Mouse (Mus musculus): Measurements from ENCODE around the gene Ptprs. TPM values are rescaled to one million over a fixed set of nuclear protein-coding genes. Genes with fewer than 3 reads are reported as not detected.

Gene Ptprs
- 294 and 314 TPM in 2 replicates for polyA plus RNA-seq (2016; fragmentation: Nextera tagmentation; extraction: Ambion mirVana)

- ATAC-seq (ENCODE audit: low FRiP score, low read depth): peak; percentile 77
- peak within 1 kb of the TSS; percentile 97 for H3K4me2 ChIP-seq (replicated peaks)
- H3K27ac ChIP-seq: peak within 1 kb of the TSS; percentile 89
- H3K4me3 ChIP-seq: peak within 1 kb of the TSS; percentile 91
- WGBS: under 1% methylated on average over 27 of the region's 27 CpGs
- H3K9me3 ChIP-seq: no peaks in the 10 kb centered on the region
- H3K27me3 ChIP-seq (replicated peaks): peaks cover 13% of the 10 kb centered on the region; the same call in 1 of the 2 replicates
- no peaks in the 10 kb centered on the region for H3K36me3 ChIP-seq
- H3K9ac ChIP-seq: peak within 1 kb of the TSS; percentile 99
- H3K4me1 ChIP-seq: peaks cover 44% of the 10 kb centered on the region
Measured at GRCm38 (mm10) chr17:56476402-56476752, at the start of gene Ptprs. Ptprs (minus strand) TSS chr17:56476483.

- H3K4me3 ChIP-seq: no peak overlapping the region
- H3K27ac ChIP-seq: no peak overlapping the region
- H3K27me3 ChIP-seq (replicated peaks): no peaks in the 10 kb centered on the region
- H3K4me1 ChIP-seq: no peaks in the 10 kb centered on the region
- no peak overlapping the region for H3K9ac ChIP-seq
- WGBS: 81% methylated on average over 4 of the region's 4 CpGs
- H3K36me3 ChIP-seq: no peaks in the 10 kb centered on the region
- H3K9me3 ChIP-seq: 0 out of 2 replicates have a peak, but pooled peaks cover 7% of the 10 kb centered on the region
- ATAC-seq (ENCODE audit: low FRiP score, low read depth): no peak
- H3K4me2 ChIP-seq (replicated peaks): no peak overlapping the region
Measured at GRCm38 (mm10) chr17:56524943-56525342, 48.7 kb upstream of the Ptprs start.

GRCm38 (mm10) chr17:56522744-56523143 is 46.5 kb upstream of the Ptprs start:
- ATAC-seq (ENCODE audit: low FRiP score, low read depth): no peak

GRCm38 (mm10) chr17:56515690-56516410 is 39.6 kb upstream of the Ptprs start:
- Histone ChIP-seq H3K9me3 (0 out of 2 replicates have a peak, but pooled peaks cover 9% of the 10 kb centered on the region), H3K36me3 (no peaks in the 10 kb centered on the region), H3K4me2 (replicated peaks) (peak overlapping the region; percentile 35), H3K27ac (no peak overlapping the region), H3K9ac (no peak overlapping the region), H3K27me3 (replicated peaks) (peaks cover 33% of the 10 kb centered on the region), H3K4me3 (no peak overlapping the region), H3K4me1 (peaks cover 24% of the 10 kb centered on the region)
- ATAC-seq (ENCODE audit: low FRiP score, low read depth): peak; percentile 46
- 12% methylated on average over 13 of the region's 13 CpGs for WGBS

More at GRCm38 (mm10) chr17:56522744-56523143, 46.5 kb upstream of the Ptprs start:
- Histone ChIP-seq H3K36me3 (no peaks in the 10 kb centered on the region), H3K4me2 (replicated peaks) (no peak overlapping the region), H3K4me3 (no peak overlapping the region), H3K9ac (no peak overlapping the region), H3K9me3 (0 out of 2 replicates have a peak, but pooled peaks cover 7% of the 10 kb centered on the region), H3K27me3 (replicated peaks) (no peaks in the 10 kb centered on the region), H3K4me1 (no peaks in the 10 kb centered on the region), H3K27ac (no peak overlapping the region)
- WGBS: 53% methylated on average over 1 of the region's 1 CpGs

- no peak overlapping the region for H3K4me2 ChIP-seq (replicated peaks)
- no peak overlapping the region for H3K27ac ChIP-seq
- peaks cover 42% of the 10 kb centered on the region for H3K27me3 ChIP-seq (replicated peaks)
- 0 out of 2 replicates have a peak, but pooled peaks cover 4% of the 10 kb centered on the region for H3K9me3 ChIP-seq
- H3K4me3 ChIP-seq: no peak overlapping the region
- no peaks in the 10 kb centered on the region for H3K36me3 ChIP-seq
- H3K4me1 ChIP-seq: peaks cover 31% of the 10 kb centered on the region
- no peak for ATAC-seq (ENCODE audit: low FRiP score, low read depth)
- WGBS: 58% methylated on average over 12 of the region's 12 CpGs
- no peak overlapping the region for H3K9ac ChIP-seq
Measured at GRCm38 (mm10) chr17:56514916-56515315, 38.6 kb upstream of the Ptprs start.

GRCm38 (mm10) chr17:56514330-56514729 is 38.0 kb upstream of the Ptprs start:
- no peak for ATAC-seq (ENCODE audit: low FRiP score, low read depth)
- H3K9me3 ChIP-seq: 0 out of 2 replicates have a peak, but pooled peaks cover 4% of the 10 kb centered on the region
- H3K27ac ChIP-seq: no peak overlapping the region
- no peak overlapping the region for H3K4me3 ChIP-seq
- H3K36me3 ChIP-seq: no peaks in the 10 kb centered on the region
- no peak overlapping the region for H3K9ac ChIP-seq
- H3K27me3 ChIP-seq (replicated peaks): peaks cover 44% of the 10 kb centered on the region
- H3K4me2 ChIP-seq (replicated peaks): no peak overlapping the region
- peaks cover 37% of the 10 kb centered on the region for H3K4me1 ChIP-seq

- 69% methylated on average over 22 of the region's 22 CpGs for WGBS
- H3K4me2 ChIP-seq (replicated peaks): peak within 1 kb of the TSS; percentile 46
- H3K27ac ChIP-seq: no peak within 1 kb of the TSS
- no peak for ATAC-seq (ENCODE audit: low FRiP score, low read depth)
- H3K27me3 ChIP-seq (replicated peaks): peaks cover 44% of the 10 kb centered on the region
- 0 out of 2 replicates have a peak, but pooled peaks cover 4% of the 10 kb centered on the region for H3K9me3 ChIP-seq
- 0 out of 2 replicates have a peak within 1 kb of the TSS, but pooled peaks have one; percentile 21 for H3K9ac ChIP-seq
- H3K4me3 ChIP-seq: peak within 1 kb of the TSS; percentile 21
- H3K36me3 ChIP-seq: no peaks in the 10 kb centered on the region
- peaks cover 46% of the 10 kb centered on the region for H3K4me1 ChIP-seq
Measured at GRCm38 (mm10) chr17:56512310-56512709, 36.0 kb upstream of the Ptprs start, which contains the start of gene Znrf4. Znrf4 (minus strand) TSS chr17:56512431.

- Histone ChIP-seq H3K9ac (0 out of 2 replicates have a peak overlapping the region, but pooled peaks have one; percentile 21), H3K36me3 (no peaks in the 10 kb centered on the region), H3K27ac (no peak overlapping the region), H3K4me3 (peak overlapping the region; percentile 21), H3K4me2 (replicated peaks) (peak overlapping the region; percentile 46), H3K27me3 (replicated peaks) (peaks cover 44% of the 10 kb centered on the region), H3K4me1 (peaks cover 52% of the 10 kb centered on the region), H3K9me3 (0 out of 2 replicates have a peak, but pooled peaks cover 2% of the 10 kb centered on the region)
- WGBS: 25% methylated on average over 29 of the region's 29 CpGs
- no peak for ATAC-seq (ENCODE audit: low FRiP score, low read depth)
Measured at GRCm38 (mm10) chr17:56511707-56512090, 35.4 kb upstream of the Ptprs start.

GRCm38 (mm10) chr17:56510970-56511706 is 34.9 kb upstream of the Ptprs start:
- WGBS: 6% methylated on average over 60 of the region's 60 CpGs
- H3K4me1 ChIP-seq: peaks cover 52% of the 10 kb centered on the region
- ATAC-seq (ENCODE audit: low FRiP score, low read depth): no peak
- H3K9me3 ChIP-seq: no peaks in the 10 kb centered on the region
- peaks cover 44% of the 10 kb centered on the region for H3K27me3 ChIP-seq (replicated peaks)
- H3K4me2 ChIP-seq (replicated peaks): peak overlapping the region; percentile 46
- H3K36me3 ChIP-seq: no peaks in the 10 kb centered on the region
- H3K9ac ChIP-seq: 0 out of 2 replicates have a peak overlapping the region, but pooled peaks have one; percentile 21
- peak overlapping the region; percentile 21 for H3K4me3 ChIP-seq
- no peak overlapping the region for H3K27ac ChIP-seq

GRCm38 (mm10) chr17:56510473-56510969 is 34.2 kb upstream of the Ptprs start:
- no peaks in the 10 kb centered on the region for H3K9me3 ChIP-seq
- no peak overlapping the region for H3K4me3 ChIP-seq
- no peak overlapping the region for H3K27ac ChIP-seq
- WGBS: 31% methylated on average over 27 of the region's 27 CpGs
- peaks cover 44% of the 10 kb centered on the region for H3K27me3 ChIP-seq (replicated peaks)
- no peaks in the 10 kb centered on the region for H3K36me3 ChIP-seq
- H3K9ac ChIP-seq: no peak overlapping the region
- ATAC-seq (ENCODE audit: low FRiP score, low read depth): no peak
- peaks cover 45% of the 10 kb centered on the region for H3K4me1 ChIP-seq
- peak overlapping the region; percentile 40; the same call in 1 of the 2 replicates for H3K4me2 ChIP-seq (replicated peaks)

GRCm38 (mm10) chr17:56509707-56510472 is 33.6 kb upstream of the Ptprs start:
- WGBS: 5% methylated on average over 33 of the region's 37 CpGs
- no peak overlapping the region for H3K9ac ChIP-seq
- no peak overlapping the region for H3K27ac ChIP-seq
- peak overlapping the region; percentile 40 for H3K4me2 ChIP-seq (replicated peaks)
- no peaks in the 10 kb centered on the region; the same call in 1 of the 2 replicates for H3K9me3 ChIP-seq
- H3K4me1 ChIP-seq: peaks cover 40% of the 10 kb centered on the region
- H3K36me3 ChIP-seq: no peaks in the 10 kb centered on the region
- ATAC-seq (ENCODE audit: low FRiP score, low read depth): peak; percentile 19
- peaks cover 44% of the 10 kb centered on the region for H3K27me3 ChIP-seq (replicated peaks)
- no peak overlapping the region for H3K4me3 ChIP-seq
